Mouse (Mus musculus) thymus, adult 2 months (tissue): Measurements from ENCODE around the gene Btbd35f7. TPM values are rescaled to one million over a fixed set of nuclear protein-coding genes. Genes with fewer than 3 reads are reported as not detected.
"Not testable (repeated sequence)": the region's sequence is repeated elsewhere in the genome, so short reads cannot be mapped to it uniquely, and the experiment has no call there.

Source experiments
- DNase-seq: peaks from one replicate; pipeline ENCODE4 v3.0.0; 2021
- H3K27ac ChIP-seq: fragments of 200-500 bp; 2 replicates; pipeline ENCODE4 v1.5.1; 2012; ENCODE audit warnings: low read length, control low read depth; ENCODE audit not compliant: control insufficient read depth, insufficient read depth
- H3K27me3 ChIP-seq: fragments of 200-500 bp; 2 replicates; pipeline ENCODE4 v1.6.1; 2012; ENCODE audit warnings: mild to moderate bottlenecking, low read length, moderate library complexity, mixed read lengths; ENCODE audit not compliant: control insufficient read depth, insufficient read depth
- H3K36me3 ChIP-seq: fragments of 200-500 bp; 2 replicates; pipeline ENCODE4 v1.6.1; 2012; ENCODE audit warnings: mild to moderate bottlenecking, low read length, moderate library complexity; ENCODE audit not compliant: control insufficient read depth, insufficient read depth
- H3K4me1 ChIP-seq: fragments of 200-500 bp; replicated peaks from 2 replicates; pipeline ENCODE4 v1.6.1; 2012; ENCODE audit warnings: low read length; ENCODE audit not compliant: control insufficient read depth, insufficient read depth
- H3K4me3 ChIP-seq: fragments of 200-500 bp; 2 replicates; pipeline ENCODE4 v1.5.1; 2012; ENCODE audit warnings: mild to moderate bottlenecking, low read length, control low read depth, moderate library complexity; ENCODE audit not compliant: control insufficient read depth, insufficient read depth
- WGBS: fragments of 180-500 bp; shearing (Covaris S2); methylation state at CpG from one replicate; pipeline ENCODE4 v1.1.7; 2018; 5-methylcytosine and 5-hydroxymethylcytosine counted together
- polyA plus RNA-seq: library from polyadenylated mRNA; depleted of rRNA; stranded (reverse); fragments of >200 nt; gene quantifications from 2 replicates; pipeline ENCODE4 v1.2.3, GENCODE M21; 2012; rRNA removed

Gene Btbd35f7
- not detected in 2 replicates for polyA plus RNA-seq

- not testable (repeated sequence) for H3K4me1 ChIP-seq, H3K4me3 ChIP-seq, H3K36me3 ChIP-seq, H3K27me3 ChIP-seq, DNase-seq, H3K27ac ChIP-seq
- no CpG with 5 or more reads among the region's 2 CpGs for WGBS
Measured at GRCm38 (mm10) chrX:5668767-5669166, at the start of gene Btbd35f7. Gene Btbd35f7, plus strand, starts transcription at chrX:5669067.

Other genes with a start within 250 kb of the Btbd35f7 start
- gene Mycs, start 199.8 kb upstream of the Btbd35f7 start, polyA plus RNA-seq = not detected in 2 replicates